In genomic region chr16:94371301-94371931, GRCm38 (mm10) we compare ENCODE assay signal across 8 mouse cellular contexts. TPM values are rescaled to one million over a fixed set of nuclear protein-coding genes. Genes with fewer than 3 reads are reported as not detected.
DNase-seq lines count a peak whose midpoint lies in the region; ATAC-seq and TF ChIP-seq lines count a peak whose summit lies in the region.

Gene Pigp (minus strand): TSS chr16:94371842.

- H3K4me1 ChIP-seq in limb, embryonic 14.5 days (ENCODE audit: control insufficient read depth, insufficient read depth, low read length), result peaks cover 20% of the 10 kb centered on the region
- H3K4me1 ChIP-seq in midbrain, embryonic 16.5 days (ENCODE audit: control insufficient read depth, insufficient read depth, low read length), result peaks cover 37% of the 10 kb centered on the region

- no peaks in the 10 kb centered on the region for H3K9me3 ChIP-seq in limb, embryonic 14.5 days (ENCODE audit: control insufficient read depth, low read length)
- no peaks in the 10 kb centered on the region for H3K9me3 ChIP-seq in midbrain, embryonic 16.5 days (replicated peaks; ENCODE audit: control insufficient read depth, low read length, poor library complexity, severe bottlenecking)

- POLR2A ChIA-PET in Patski (lab: Charles Lee), result interaction anchor here (1.0 to 1.2 kb wide), 2 partner anchors 22 to 58 kb away, joined by 3 to 5 read pairs; partner anchors contain the start of gene Hlcs

- in situ Hi-C loops in Patski (cut with MboI; ENCODE audit: low pct_unique_long_range_greater_than_20kb), result no loop called here

- peak; percentile 67 for ATAC-seq in Patski
- peak; percentile 40 for ATAC-seq in granulocyte monocyte progenitor cell, adult 5-6 weeks (replicated peaks; ENCODE audit: poor library complexity, severe bottlenecking)
- ATAC-seq in limb, embryonic 14.5 days (ENCODE audit: low FRiP score, low read depth), result peak; percentile 82
- peak; percentile 88 for ATAC-seq in midbrain, embryonic 16.5 days

- peak within 1 kb of the TSS; percentile 88 for H3K9ac ChIP-seq in limb, embryonic 14.5 days (ENCODE audit: low read depth, low read length, severe bottlenecking)
- H3K9ac ChIP-seq in midbrain, embryonic 16.5 days (ENCODE audit: low read depth, low read length), result peak within 1 kb of the TSS; percentile 100

- no peak for TF ChIP-seq CTCF in Patski (IDR thresholded peaks at IDR 0.05)

- DNase-seq in 3T3-L1 (ENCODE audit: low read depth, low spot score), result peak; percentile 87
- DNase-seq in Patski (ENCODE audit: low read depth, low spot score), result no peak
- DNase-seq in embryo, embryonic 11 days, result peak; percentile 90
- DNase-seq in kidney, adult 11 months, result peak; percentile 51
- peak; percentile 84 for DNase-seq in limb, embryonic 14.5 days (ENCODE audit: low spot score)
- DNase-seq in testis, postnatal 14 days (ENCODE audit: low spot score), result peak; percentile 37

- WGBS in limb, embryonic 14.5 days, result 0% methylated on average over 22 of the region's 43 CpGs
- WGBS in midbrain, embryonic 16.5 days, result 0% methylated on average over 33 of the region's 43 CpGs

- peak within 1 kb of the TSS; percentile 43 for H3K4me2 ChIP-seq in limb, embryonic 14.5 days (replicated peaks; ENCODE audit: low read depth, low read length, severe bottlenecking)
- H3K4me2 ChIP-seq in midbrain, embryonic 16.5 days (ENCODE audit: low read length), result peak within 1 kb of the TSS; percentile 65

- CTCF ChIA-PET in Patski (lab: Charles Lee), result interaction anchor here (0.6 kb wide), 1 partner anchor 13 kb away, joined by 3 read pairs; no protein-coding TSS in a partner anchor

- H3K27ac ChIP-seq in limb, embryonic 14.5 days (replicated peaks; ENCODE audit: low read depth, low read length), result peak within 1 kb of the TSS; percentile 98
- H3K27ac ChIP-seq in midbrain, embryonic 16.5 days (ENCODE audit: low read length), result peak within 1 kb of the TSS; percentile 100

- TF ChIP-seq POLR2A in limb, embryonic 14.5 days (IDR thresholded peaks at IDR 0.05; ENCODE audit: borderline replicate concordance, extremely low read depth, insufficient read depth, insufficient read length), result no peak

- peak within 1 kb of the TSS; percentile 93 for H3K4me3 ChIP-seq in limb, embryonic 14.5 days (replicated peaks; ENCODE audit: low read length)
- H3K4me3 ChIP-seq in midbrain, embryonic 16.5 days (ENCODE audit: low read depth, low read length), result peak within 1 kb of the TSS; percentile 89

- H3K36me3 ChIP-seq in limb, embryonic 14.5 days (ENCODE audit: control insufficient read depth, insufficient read depth, low read length), result no peaks in the 10 kb centered on the region
- no peaks in the 10 kb centered on the region for H3K36me3 ChIP-seq in midbrain, embryonic 16.5 days (ENCODE audit: control insufficient read depth, insufficient read depth, low read length)

- H3K27me3 ChIP-seq in Patski, result no peaks in the 10 kb centered on the region
- no peaks in the 10 kb centered on the region for H3K27me3 ChIP-seq in limb, embryonic 14.5 days (ENCODE audit: control insufficient read depth, insufficient read depth, low read length)
- no peaks in the 10 kb centered on the region for H3K27me3 ChIP-seq in midbrain, embryonic 16.5 days (ENCODE audit: control insufficient read depth, insufficient read depth, low read depth, low read length)

RNA-seq across cellular contexts. Expression of gene Pigp, which starts in this region (rescaled TPM):
- polyA plus RNA-seq in Patski (2021), result 88.2 TPM
- 38.2 and 48.2 TPM in 2 replicates for total RNA-seq in granulocyte monocyte progenitor cell, adult 5-6 weeks (2014; fragmentation: Nextera tagmentation)
- total RNA-seq in granulocyte monocyte progenitor cell, adult 5-6 weeks (2017), result 13.4 and 26.4 TPM in 2 replicates
- polyA plus RNA-seq in limb, embryonic 14.5 days (2012; rRNA removed), result 75.3 and 83.2 TPM in 2 replicates
- polyA plus RNA-seq in limb, embryonic 14.5 days (2014; fragmentation: Nextera tagmentation; extraction: Ambion mirVana), result 86.3 and 101 TPM in 2 replicates
- 113 and 135 TPM in 2 replicates for polyA plus RNA-seq in midbrain, embryonic 16.5 days (2015; fragmentation: Nextera tagmentation; extraction: Ambion mirVana)
